Mouse (Mus musculus): ENCODE measurements at regions not wholly inside any gene's neighbourhood (a gene's known extent, or its start where the extent isn't known, plus 50 kb on each side); places are given as distances from the start of the nearest gene placed in this dataset.

DNA sequence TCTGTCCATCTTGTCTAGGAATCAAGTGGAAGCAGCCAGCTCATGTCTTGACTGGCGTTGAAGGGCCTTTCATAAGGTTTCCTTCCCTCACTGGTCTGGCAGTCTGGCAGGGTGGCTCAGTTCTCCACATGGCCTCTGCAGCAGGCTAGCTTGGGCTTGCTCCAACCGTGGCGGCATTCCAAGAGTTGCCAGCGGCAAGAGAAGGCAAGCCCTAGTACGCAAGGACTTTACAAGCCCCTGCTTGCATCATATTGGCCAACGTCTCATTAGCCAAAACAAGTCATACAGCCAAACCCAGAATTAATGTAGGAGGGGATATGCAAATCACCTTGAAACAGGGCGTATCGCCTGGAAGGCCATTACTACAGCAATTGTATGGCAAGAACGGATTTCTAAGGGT is 101.2 kb upstream of the Trpm1 start:
- TF ChIP-seq GATA1 (IDR thresholded peaks at IDR 0.05; ENCODE audit: low read length) (no peak), TAL1 (IDR thresholded peaks at IDR 0.05; ENCODE audit: low read length) (no peak)

Measured in erythroblast, embryonic 14.5 days (primary cell).